Mouse (Mus musculus): ENCODE data around the gene Tesk1. TPM values are rescaled to one million over a fixed set of nuclear protein-coding genes. Genes with fewer than 3 reads are reported as not detected.

The Tesk1 gene
- polyA plus RNA-seq, 1 experiment from 2014 or later, result 9.5 TPM

- Histone ChIP-seq H3K27ac (ENCODE audit: low read depth) (peak overlapping the region; percentile 51; the same call in 1 of the 2 replicates), H3K4me2 (ENCODE audit: low read length) (peak overlapping the region; percentile 31), H3K4me3 (ENCODE audit: low read depth, low read length) (0 out of 2 replicates have a peak overlapping the region, but pooled peaks have one; percentile 19), H3K36me3 (ENCODE audit: control insufficient read depth, insufficient read depth, low read length) (no peaks in the 10 kb centered on the region), H3K27me3 (replicated peaks; ENCODE audit: control insufficient read depth, insufficient read depth, low read length) (no peaks in the 10 kb centered on the region), H3K9ac (ENCODE audit: low read length) (no peak overlapping the region), H3K4me1 (replicated peaks; ENCODE audit: control insufficient read depth, insufficient read depth, low read length) (peaks cover 47% of the 10 kb centered on the region), H3K9me3 (ENCODE audit: control insufficient read depth, low read length) (no peaks in the 10 kb centered on the region)
- 0 out of 2 replicates have a peak, but pooled peaks have one; percentile 32 for ATAC-seq (replicated peaks; ENCODE audit: low FRiP score, low TSS enrichment, low read depth)
- 18% methylated on average over 10 of the region's 10 CpGs for WGBS
- DNase-seq (ENCODE audit: low spot score), result no peak
Observed at GRCm38 (mm10) chr4:43400976-43401375, 40.8 kb upstream of the Tesk1 start.

- H3K4me3 ChIP-seq (ENCODE audit: low read depth, low read length), result peak overlapping the region; percentile 19
- WGBS, result 78% methylated on average over 10 of the region's 10 CpGs
- peaks cover 49% of the 10 kb centered on the region for H3K4me1 ChIP-seq (replicated peaks; ENCODE audit: control insufficient read depth, insufficient read depth, low read length)
- H3K9ac ChIP-seq (ENCODE audit: low read length), result no peak overlapping the region
- H3K27ac ChIP-seq (ENCODE audit: low read depth), result peak overlapping the region; percentile 51; the same call in 1 of the 2 replicates
- H3K9me3 ChIP-seq (ENCODE audit: control insufficient read depth, low read length), result no peaks in the 10 kb centered on the region
- no peak for ATAC-seq (replicated peaks; ENCODE audit: low FRiP score, low TSS enrichment, low read depth)
- DNase-seq (ENCODE audit: low spot score), result no peak
- no peaks in the 10 kb centered on the region for H3K36me3 ChIP-seq (ENCODE audit: control insufficient read depth, insufficient read depth, low read length)
- H3K27me3 ChIP-seq (replicated peaks; ENCODE audit: control insufficient read depth, insufficient read depth, low read length), result no peaks in the 10 kb centered on the region
- peak overlapping the region; percentile 31 for H3K4me2 ChIP-seq (ENCODE audit: low read length)
Observed at GRCm38 (mm10) chr4:43401486-43401885, 40.3 kb upstream of the Tesk1 start.

GRCm38 (mm10) chr4:43402212-43402611, 39.5 kb upstream of the Tesk1 start:
- Histone ChIP-seq H3K36me3 (ENCODE audit: control insufficient read depth, insufficient read depth, low read length) (no peaks in the 10 kb centered on the region), H3K4me1 (replicated peaks; ENCODE audit: control insufficient read depth, insufficient read depth, low read length) (peaks cover 51% of the 10 kb centered on the region), H3K27me3 (replicated peaks; ENCODE audit: control insufficient read depth, insufficient read depth, low read length) (no peaks in the 10 kb centered on the region), H3K27ac (ENCODE audit: low read depth) (no peak overlapping the region), H3K4me2 (ENCODE audit: low read length) (peak overlapping the region; percentile 31), H3K9me3 (ENCODE audit: control insufficient read depth, low read length) (no peaks in the 10 kb centered on the region), H3K4me3 (ENCODE audit: low read depth, low read length) (peak overlapping the region; percentile 8; the same call in 1 of the 2 replicates), H3K9ac (ENCODE audit: low read length) (no peak overlapping the region)
- 50% methylated on average over 9 of the region's 9 CpGs for WGBS
- DNase-seq (ENCODE audit: low spot score) (no peak), ATAC-seq (replicated peaks; ENCODE audit: low FRiP score, low TSS enrichment, low read depth) (no peak)

- no peaks in the 10 kb centered on the region for H3K9me3 ChIP-seq (ENCODE audit: control insufficient read depth, low read length)
- no peak overlapping the region for H3K9ac ChIP-seq (ENCODE audit: low read length)
- no peak overlapping the region for H3K4me3 ChIP-seq (ENCODE audit: low read depth, low read length)
- no peak overlapping the region for H3K27ac ChIP-seq (ENCODE audit: low read depth)
- no peaks in the 10 kb centered on the region for H3K27me3 ChIP-seq (replicated peaks; ENCODE audit: control insufficient read depth, insufficient read depth, low read length)
- H3K4me2 ChIP-seq (ENCODE audit: low read length), result no peak overlapping the region
- ATAC-seq (replicated peaks; ENCODE audit: low FRiP score, low TSS enrichment, low read depth) (no peak), DNase-seq (ENCODE audit: low spot score) (no peak)
- H3K36me3 ChIP-seq (ENCODE audit: control insufficient read depth, insufficient read depth, low read length), result no peaks in the 10 kb centered on the region
- WGBS, result 90% methylated on average over 10 of the region's 10 CpGs
- peaks cover 38% of the 10 kb centered on the region for H3K4me1 ChIP-seq (replicated peaks; ENCODE audit: control insufficient read depth, insufficient read depth, low read length)
Observed at GRCm38 (mm10) chr4:43404697-43405096, 37.0 kb upstream of the Tesk1 start.

GRCm38 (mm10) chr4:43406162-43406971, 35.4 kb upstream of the Tesk1 start:
- H3K4me1 ChIP-seq (replicated peaks; ENCODE audit: control insufficient read depth, insufficient read depth, low read length), result peaks cover 24% of the 10 kb centered on the region
- peak overlapping the region; percentile 60 for H3K4me2 ChIP-seq (ENCODE audit: low read length)
- peak overlapping the region; percentile 81 for H3K27ac ChIP-seq (ENCODE audit: low read depth)
- 3% methylated on average over 28 of the region's 28 CpGs for WGBS
- no peaks in the 10 kb centered on the region for H3K9me3 ChIP-seq (ENCODE audit: control insufficient read depth, low read length)
- H3K9ac ChIP-seq (ENCODE audit: low read length), result peak overlapping the region; percentile 41
- H3K36me3 ChIP-seq (ENCODE audit: control insufficient read depth, insufficient read depth, low read length), result no peaks in the 10 kb centered on the region
- ATAC-seq (replicated peaks; ENCODE audit: low FRiP score, low TSS enrichment, low read depth) (peak; percentile 92), DNase-seq (ENCODE audit: low spot score) (peak; percentile 80)
- peak overlapping the region; percentile 48 for H3K4me3 ChIP-seq (ENCODE audit: low read depth, low read length)
- no peaks in the 10 kb centered on the region for H3K27me3 ChIP-seq (replicated peaks; ENCODE audit: control insufficient read depth, insufficient read depth, low read length)

- peaks cover 17% of the 10 kb centered on the region for H3K4me1 ChIP-seq (replicated peaks; ENCODE audit: control insufficient read depth, insufficient read depth, low read length)
- H3K36me3 ChIP-seq (ENCODE audit: control insufficient read depth, insufficient read depth, low read length), result no peaks in the 10 kb centered on the region
- H3K27ac ChIP-seq (ENCODE audit: low read depth), result peak overlapping the region; percentile 81; the same call in 1 of the 2 replicates
- 63% methylated on average over 12 of the region's 12 CpGs for WGBS
- peak overlapping the region; percentile 41 for H3K9ac ChIP-seq (ENCODE audit: low read length)
- no peak for DNase-seq (ENCODE audit: low spot score)
- no peaks in the 10 kb centered on the region for H3K9me3 ChIP-seq (ENCODE audit: control insufficient read depth, low read length)
- no peaks in the 10 kb centered on the region for H3K27me3 ChIP-seq (replicated peaks; ENCODE audit: control insufficient read depth, insufficient read depth, low read length)
- ATAC-seq (replicated peaks; ENCODE audit: low FRiP score, low TSS enrichment, low read depth), result no peak
- peak overlapping the region; percentile 60 for H3K4me2 ChIP-seq (ENCODE audit: low read length)
- peak overlapping the region; percentile 48 for H3K4me3 ChIP-seq (ENCODE audit: low read depth, low read length)
Observed at GRCm38 (mm10) chr4:43407071-43407920, 34.4 kb upstream of the Tesk1 start.

- WGBS, result 87% methylated on average over 14 of the region's 14 CpGs
Observed at GRCm38 (mm10) chr4:43414761-43415160, 27.0 kb upstream of the Tesk1 start.

GRCm38 (mm10) chr4:43415221-43416070, 26.3 kb upstream of the Tesk1 start:
- H3K27ac ChIP-seq (ENCODE audit: low read depth), result no peak overlapping the region
- H3K4me1 ChIP-seq (replicated peaks; ENCODE audit: control insufficient read depth, insufficient read depth, low read length), result 0 out of 2 replicates have a peak, but pooled peaks cover 4% of the 10 kb centered on the region
- no peak overlapping the region for H3K9ac ChIP-seq (ENCODE audit: low read length)
- H3K27me3 ChIP-seq (replicated peaks; ENCODE audit: control insufficient read depth, insufficient read depth, low read length), result no peaks in the 10 kb centered on the region
- no peaks in the 10 kb centered on the region for H3K9me3 ChIP-seq (ENCODE audit: control insufficient read depth, low read length)
- H3K4me2 ChIP-seq (ENCODE audit: low read length), result no peak overlapping the region
- peaks cover 24% of the 10 kb centered on the region for H3K36me3 ChIP-seq (ENCODE audit: control insufficient read depth, insufficient read depth, low read length)
- ATAC-seq (replicated peaks; ENCODE audit: low FRiP score, low TSS enrichment, low read depth) (no peak), DNase-seq (ENCODE audit: low spot score) (no peak)
- 91% methylated on average over 29 of the region's 29 CpGs for WGBS
- H3K4me3 ChIP-seq (ENCODE audit: low read depth, low read length), result no peak overlapping the region

More at GRCm38 (mm10) chr4:43414761-43415160, 27.0 kb upstream of the Tesk1 start:
- no peaks in the 10 kb centered on the region for H3K9me3 ChIP-seq (ENCODE audit: control insufficient read depth, low read length)
- no peak overlapping the region for H3K9ac ChIP-seq (ENCODE audit: low read length)
- no peak overlapping the region for H3K4me2 ChIP-seq (ENCODE audit: low read length)
- ATAC-seq (replicated peaks; ENCODE audit: low FRiP score, low TSS enrichment, low read depth) (no peak), DNase-seq (ENCODE audit: low spot score) (no peak)
- H3K4me3 ChIP-seq (ENCODE audit: low read depth, low read length), result no peak overlapping the region
- peaks cover 24% of the 10 kb centered on the region for H3K36me3 ChIP-seq (ENCODE audit: control insufficient read depth, insufficient read depth, low read length)
- no peaks in the 10 kb centered on the region for H3K27me3 ChIP-seq (replicated peaks; ENCODE audit: control insufficient read depth, insufficient read depth, low read length)
- H3K4me1 ChIP-seq (replicated peaks; ENCODE audit: control insufficient read depth, insufficient read depth, low read length), result 0 out of 2 replicates have a peak, but pooled peaks cover 4% of the 10 kb centered on the region
- H3K27ac ChIP-seq (ENCODE audit: low read depth), result no peak overlapping the region

Measured in intestine, embryonic 14.5 days (tissue).